Mouse (Mus musculus): Measurements from ENCODE around the gene Baiap2l2. TPM values are rescaled to one million over a fixed set of nuclear protein-coding genes. Genes with fewer than 3 reads are reported as not detected.
A peak's percentile ranks its signal among the peaks of the same experiment; 100 is the strongest.

Baiap2l2 gene
- polyA plus RNA-seq, 1 experiment from 2014 or later, result 10.3 TPM

- Histone ChIP-seq H3K4me3 (ENCODE audit: low read length) (no peak overlapping the region), H3K4me2 (replicated peaks; ENCODE audit: low read depth, low read length) (no peak overlapping the region), H3K9me3 (ENCODE audit: control insufficient read depth, low read length) (no peaks in the 10 kb centered on the region), H3K27me3 (ENCODE audit: control insufficient read depth, insufficient read depth, low read length) (peaks cover 6% of the 10 kb centered on the region; the same call in 1 of the 2 replicates), H3K4me1 (ENCODE audit: control insufficient read depth, insufficient read depth, low read length) (peaks cover 6% of the 10 kb centered on the region), H3K27ac (ENCODE audit: low read depth, low read length) (no peak overlapping the region), H3K9ac (ENCODE audit: low read depth, low read length) (no peak overlapping the region), H3K36me3 (ENCODE audit: control insufficient read depth, insufficient read depth, low read length) (no peaks in the 10 kb centered on the region)
- WGBS, result 40% methylated on average over 10 of the region's 10 CpGs
- ATAC-seq (ENCODE audit: low FRiP score, low TSS enrichment), result peak; percentile 21; the same call in 1 of the 2 replicates
Measured at GRCm38 (mm10) chr15:79273020-79273419, 12.3 kb downstream of the Baiap2l2 start.

- Histone ChIP-seq H3K36me3 (ENCODE audit: control insufficient read depth, insufficient read depth, low read length) (no peaks in the 10 kb centered on the region), H3K27ac (ENCODE audit: low read depth, low read length) (no peak overlapping the region), H3K27me3 (ENCODE audit: control insufficient read depth, insufficient read depth, low read length) (peaks cover 6% of the 10 kb centered on the region), H3K9me3 (ENCODE audit: control insufficient read depth, low read length) (no peaks in the 10 kb centered on the region), H3K4me3 (ENCODE audit: low read length) (peak overlapping the region; percentile 29; the same call in 1 of the 2 replicates), H3K9ac (ENCODE audit: low read depth, low read length) (0 out of 2 replicates have a peak overlapping the region, but pooled peaks have one; percentile 45), H3K4me2 (replicated peaks; ENCODE audit: low read depth, low read length) (peak overlapping the region; percentile 74), H3K4me1 (ENCODE audit: control insufficient read depth, insufficient read depth, low read length) (peaks cover 6% of the 10 kb centered on the region)
- ATAC-seq (ENCODE audit: low FRiP score, low TSS enrichment), result no peak
- WGBS, result 13% methylated on average over 17 of the region's 17 CpGs
Measured at GRCm38 (mm10) chr15:79271124-79271746, 14.1 kb downstream of the Baiap2l2 start.

GRCm38 (mm10) chr15:79270317-79271123, 14.8 kb downstream of the Baiap2l2 start:
- Histone ChIP-seq H3K36me3 (ENCODE audit: control insufficient read depth, insufficient read depth, low read length) (no peaks in the 10 kb centered on the region), H3K4me1 (ENCODE audit: control insufficient read depth, insufficient read depth, low read length) (peaks cover 6% of the 10 kb centered on the region), H3K9ac (ENCODE audit: low read depth, low read length) (peak overlapping the region; percentile 45; the same call in 1 of the 2 replicates), H3K4me2 (replicated peaks; ENCODE audit: low read depth, low read length) (peak overlapping the region; percentile 74), H3K27ac (ENCODE audit: low read depth, low read length) (no peak overlapping the region), H3K27me3 (ENCODE audit: control insufficient read depth, insufficient read depth, low read length) (peaks cover 6% of the 10 kb centered on the region), H3K9me3 (ENCODE audit: control insufficient read depth, low read length) (no peaks in the 10 kb centered on the region), H3K4me3 (ENCODE audit: low read length) (peak overlapping the region; percentile 29)
- 1% methylated on average over 33 of the region's 33 CpGs for WGBS
- ATAC-seq (ENCODE audit: low FRiP score, low TSS enrichment), result peak; percentile 70; the same call in 1 of the 2 replicates

- Histone ChIP-seq H3K36me3 (ENCODE audit: control insufficient read depth, insufficient read depth, low read length) (no peaks in the 10 kb centered on the region), H3K27me3 (ENCODE audit: control insufficient read depth, insufficient read depth, low read length) (peaks cover 6% of the 10 kb centered on the region), H3K4me1 (ENCODE audit: control insufficient read depth, insufficient read depth, low read length) (peaks cover 6% of the 10 kb centered on the region), H3K4me3 (ENCODE audit: low read length) (no peak overlapping the region), H3K27ac (ENCODE audit: low read depth, low read length) (no peak overlapping the region), H3K9ac (ENCODE audit: low read depth, low read length) (no peak overlapping the region), H3K9me3 (ENCODE audit: control insufficient read depth, low read length) (no peaks in the 10 kb centered on the region), H3K4me2 (replicated peaks; ENCODE audit: low read depth, low read length) (no peak overlapping the region)
- no peak for ATAC-seq (ENCODE audit: low FRiP score, low TSS enrichment)
- 32% methylated on average over 1 of the region's 1 CpGs for WGBS
Measured at GRCm38 (mm10) chr15:79268521-79268920, 16.8 kb downstream of the Baiap2l2 start.

- no peaks in the 10 kb centered on the region for H3K9me3 ChIP-seq (ENCODE audit: control insufficient read depth, low read length)
- no peak overlapping the region for H3K9ac ChIP-seq (ENCODE audit: low read depth, low read length)
- no peak overlapping the region for H3K4me3 ChIP-seq (ENCODE audit: low read length)
- no peaks in the 10 kb centered on the region for H3K36me3 ChIP-seq (ENCODE audit: control insufficient read depth, insufficient read depth, low read length)
- H3K4me1 ChIP-seq (ENCODE audit: control insufficient read depth, insufficient read depth, low read length), result peaks cover 6% of the 10 kb centered on the region
- H3K27ac ChIP-seq (ENCODE audit: low read depth, low read length), result no peak overlapping the region
- no peak for ATAC-seq (ENCODE audit: low FRiP score, low TSS enrichment)
- H3K27me3 ChIP-seq (ENCODE audit: control insufficient read depth, insufficient read depth, low read length), result peaks cover 12% of the 10 kb centered on the region
- WGBS, result 63% methylated on average over 4 of the region's 4 CpGs
- no peak overlapping the region for H3K4me2 ChIP-seq (replicated peaks; ENCODE audit: low read depth, low read length)
Measured at GRCm38 (mm10) chr15:79265384-79265783, 20.0 kb downstream of the Baiap2l2 start.

- no peak for ATAC-seq (ENCODE audit: low FRiP score, low TSS enrichment)
- no peaks in the 10 kb centered on the region for H3K36me3 ChIP-seq (ENCODE audit: control insufficient read depth, insufficient read depth, low read length)
- no peak overlapping the region for H3K4me3 ChIP-seq (ENCODE audit: low read length)
- H3K4me1 ChIP-seq (ENCODE audit: control insufficient read depth, insufficient read depth, low read length), result peaks cover 6% of the 10 kb centered on the region
- WGBS, result 97% methylated on average over 6 of the region's 6 CpGs
- no peak overlapping the region for H3K9ac ChIP-seq (ENCODE audit: low read depth, low read length)
- H3K9me3 ChIP-seq (ENCODE audit: control insufficient read depth, low read length), result no peaks in the 10 kb centered on the region
- no peak overlapping the region for H3K27ac ChIP-seq (ENCODE audit: low read depth, low read length)
- no peak overlapping the region for H3K4me2 ChIP-seq (replicated peaks; ENCODE audit: low read depth, low read length)
- peaks cover 17% of the 10 kb centered on the region for H3K27me3 ChIP-seq (ENCODE audit: control insufficient read depth, insufficient read depth, low read length)
Measured at GRCm38 (mm10) chr15:79263726-79264125, 21.6 kb downstream of the Baiap2l2 start.

GRCm38 (mm10) chr15:79262786-79263309, 22.5 kb downstream of the Baiap2l2 start:
- H3K4me3 ChIP-seq (ENCODE audit: low read length), result no peak overlapping the region
- peaks cover 6% of the 10 kb centered on the region for H3K4me1 ChIP-seq (ENCODE audit: control insufficient read depth, insufficient read depth, low read length)
- H3K36me3 ChIP-seq (ENCODE audit: control insufficient read depth, insufficient read depth, low read length), result no peaks in the 10 kb centered on the region
- H3K9ac ChIP-seq (ENCODE audit: low read depth, low read length), result no peak overlapping the region
- H3K9me3 ChIP-seq (ENCODE audit: control insufficient read depth, low read length), result no peaks in the 10 kb centered on the region
- H3K4me2 ChIP-seq (replicated peaks; ENCODE audit: low read depth, low read length), result no peak overlapping the region
- no peak for ATAC-seq (ENCODE audit: low FRiP score, low TSS enrichment)
- H3K27me3 ChIP-seq (ENCODE audit: control insufficient read depth, insufficient read depth, low read length), result peaks cover 17% of the 10 kb centered on the region
- no peak overlapping the region for H3K27ac ChIP-seq (ENCODE audit: low read depth, low read length)
- WGBS, result 90% methylated on average over 3 of the region's 3 CpGs

- H3K4me3 ChIP-seq (ENCODE audit: low read length), result no peak overlapping the region
Measured at GRCm38 (mm10) chr15:79262375-79262774, 23.0 kb downstream of the Baiap2l2 start.

GRCm38 (mm10) chr15:79261757-79262156, 23.6 kb downstream of the Baiap2l2 start:
- ATAC-seq (ENCODE audit: low FRiP score, low TSS enrichment), result peak; percentile 63
- Histone ChIP-seq H3K4me3 (ENCODE audit: low read length) (peak overlapping the region; percentile 46), H3K27me3 (ENCODE audit: control insufficient read depth, insufficient read depth, low read length) (peaks cover 17% of the 10 kb centered on the region)

More at GRCm38 (mm10) chr15:79262375-79262774, 23.0 kb downstream of the Baiap2l2 start:
- Histone ChIP-seq H3K4me1 (ENCODE audit: control insufficient read depth, insufficient read depth, low read length) (peaks cover 6% of the 10 kb centered on the region), H3K36me3 (ENCODE audit: control insufficient read depth, insufficient read depth, low read length) (no peaks in the 10 kb centered on the region), H3K4me2 (replicated peaks; ENCODE audit: low read depth, low read length) (peak overlapping the region; percentile 87), H3K27ac (ENCODE audit: low read depth, low read length) (no peak overlapping the region), H3K9ac (ENCODE audit: low read depth, low read length) (no peak overlapping the region), H3K9me3 (ENCODE audit: control insufficient read depth, low read length) (no peaks in the 10 kb centered on the region), H3K27me3 (ENCODE audit: control insufficient read depth, insufficient read depth, low read length) (peaks cover 17% of the 10 kb centered on the region)
- ATAC-seq (ENCODE audit: low FRiP score, low TSS enrichment), result no peak
- 14% methylated on average over 13 of the region's 13 CpGs for WGBS

More at GRCm38 (mm10) chr15:79261757-79262156, 23.6 kb downstream of the Baiap2l2 start:
- 1% methylated on average over 28 of the region's 28 CpGs for WGBS
- H3K9me3 ChIP-seq (ENCODE audit: control insufficient read depth, low read length), result no peaks in the 10 kb centered on the region
- H3K27ac ChIP-seq (ENCODE audit: low read depth, low read length), result no peak overlapping the region
- H3K4me1 ChIP-seq (ENCODE audit: control insufficient read depth, insufficient read depth, low read length), result peaks cover 6% of the 10 kb centered on the region
- H3K9ac ChIP-seq (ENCODE audit: low read depth, low read length), result peak overlapping the region; percentile 49
- peak overlapping the region; percentile 87 for H3K4me2 ChIP-seq (replicated peaks; ENCODE audit: low read depth, low read length)
- H3K36me3 ChIP-seq (ENCODE audit: control insufficient read depth, insufficient read depth, low read length), result no peaks in the 10 kb centered on the region

Data from kidney, embryonic 14.5 days (tissue).